Mouse (Mus musculus): ENCODE measurements at regions not wholly inside any gene's neighbourhood (a gene's known extent, or its start where the extent isn't known, plus 50 kb on each side); places are given as distances from the start of the nearest gene placed in this dataset.

DNA sequence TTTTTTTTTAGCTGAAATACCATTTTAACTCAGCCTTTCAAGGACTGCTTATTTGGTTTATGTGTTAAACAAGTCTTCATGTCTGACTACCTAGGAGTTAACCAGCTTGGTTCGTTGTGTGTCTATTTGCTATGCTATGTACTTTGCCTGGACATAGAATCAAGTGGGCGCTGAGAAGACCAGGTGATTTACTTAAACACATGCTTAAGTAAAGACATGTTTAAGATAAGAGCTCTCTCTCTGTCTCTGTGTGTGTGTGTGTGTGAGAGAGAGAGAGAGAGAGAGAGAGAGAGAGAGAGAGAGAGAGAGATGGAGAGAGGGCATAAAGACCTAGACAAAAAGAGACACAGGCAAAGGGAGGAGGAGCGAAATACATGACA lies 302.3 kb downstream of the Pik3r1 start:
- ATAC-seq (ENCODE audit: extremely low read depth, insufficient number of reproducible peaks, low FRiP score, poor library complexity, severe bottlenecking), result no peak

DNA sequence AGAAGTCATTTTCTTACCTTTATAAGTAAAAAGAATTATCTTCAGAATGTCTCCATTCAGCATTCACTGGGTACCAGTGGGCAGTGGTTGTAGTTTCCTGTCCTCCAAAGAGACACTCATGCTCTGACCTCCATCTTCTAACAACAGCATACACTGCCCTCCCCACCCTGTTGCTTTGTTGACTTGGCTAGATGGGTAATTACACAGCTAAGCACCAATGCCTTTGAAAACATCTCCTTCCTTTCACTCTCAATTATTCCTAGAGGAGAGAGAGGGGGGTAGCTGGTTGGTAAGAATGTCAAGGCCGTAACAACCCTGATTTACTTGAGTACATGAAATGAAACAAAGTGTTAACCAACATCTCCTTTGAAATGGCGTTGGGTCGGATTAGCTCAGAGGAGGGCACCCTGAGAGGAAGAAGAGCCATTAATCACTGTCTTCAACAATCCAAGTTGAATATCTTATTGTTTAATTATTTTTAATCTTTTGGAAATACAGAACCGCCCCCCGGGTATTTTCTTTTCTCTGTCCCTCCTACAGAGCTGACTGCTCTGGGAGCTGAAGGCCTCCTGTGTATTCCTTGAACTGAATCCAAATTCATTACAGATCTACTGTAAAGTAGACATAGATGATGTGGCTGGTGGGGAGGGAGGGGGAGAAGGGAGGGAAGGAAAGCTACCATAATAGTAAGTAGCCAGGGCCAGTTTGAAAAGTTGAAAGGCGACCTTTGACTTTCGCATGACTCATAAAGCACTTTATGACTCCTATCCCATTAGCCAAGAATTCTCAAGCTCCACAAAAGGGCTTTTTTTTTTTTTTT lies 302.9 kb downstream of the Pik3r1 start:
- ATAC-seq (ENCODE audit: extremely low read depth, insufficient number of reproducible peaks, low FRiP score, poor library complexity, severe bottlenecking), result no peak

DNA sequence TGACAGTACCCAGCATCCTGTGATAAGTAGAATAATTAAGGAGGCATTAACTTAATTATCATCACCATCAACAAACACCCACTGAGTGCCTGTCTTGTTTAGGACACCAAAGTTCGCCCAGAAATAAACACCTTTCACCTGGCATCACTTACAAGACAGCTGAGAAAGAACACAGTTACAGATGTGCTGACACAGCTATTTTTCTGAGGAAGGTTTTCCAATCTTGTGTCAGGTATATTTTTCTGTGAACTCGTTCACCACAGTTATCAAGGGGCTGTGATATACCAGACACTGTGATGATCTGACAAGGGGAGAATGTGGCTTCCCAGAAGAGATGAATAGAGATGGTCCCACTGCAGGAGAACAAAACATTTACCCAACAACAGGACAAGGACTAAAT lies 311.1 kb downstream of the Pik3r1 start:
- no peak for ATAC-seq (ENCODE audit: extremely low read depth, insufficient number of reproducible peaks, low FRiP score, poor library complexity, severe bottlenecking)

DNA sequence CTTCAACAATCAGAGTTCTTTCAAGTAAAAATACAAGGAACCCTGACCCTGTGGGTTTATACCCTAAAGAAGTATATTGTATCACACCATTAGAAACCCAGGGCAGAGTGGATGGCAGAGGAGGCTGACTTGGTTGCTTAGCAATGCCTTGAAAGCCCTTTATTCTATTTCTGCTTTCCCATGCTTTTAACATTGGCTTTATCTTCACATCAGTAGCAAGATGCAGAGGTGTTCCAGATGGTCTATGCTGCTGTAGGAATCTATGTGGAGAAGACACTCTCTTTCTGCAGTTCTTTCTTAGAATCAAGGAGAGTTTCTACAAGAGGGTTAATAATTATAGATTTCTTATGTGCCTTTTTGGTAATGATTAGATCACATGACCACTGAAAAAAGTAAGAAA lies 313.7 kb downstream of the Pik3r1 start:
- no peak for ATAC-seq (ENCODE audit: extremely low read depth, insufficient number of reproducible peaks, low FRiP score, poor library complexity, severe bottlenecking)

DNA sequence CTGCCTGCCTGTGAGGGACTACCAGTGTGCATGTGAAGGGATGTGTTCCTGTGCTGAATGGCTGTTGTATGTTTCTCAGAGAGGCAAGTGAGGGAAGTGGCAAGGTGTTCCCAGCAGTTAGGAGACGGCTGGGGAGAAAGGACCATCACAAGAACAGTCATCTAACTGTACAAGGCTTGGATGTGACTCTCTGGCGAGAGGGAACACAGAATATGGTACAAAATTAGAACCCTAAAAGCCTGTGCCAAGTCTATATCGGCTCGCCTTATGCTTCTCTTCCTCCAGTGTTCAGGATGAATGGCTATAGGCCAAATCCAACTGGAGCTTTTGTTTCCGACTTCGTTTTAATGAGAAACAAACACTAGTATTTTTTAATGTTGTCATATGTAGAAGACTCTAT lies 317.5 kb downstream of the Pik3r1 start:
- no peak for ATAC-seq (ENCODE audit: extremely low read depth, insufficient number of reproducible peaks, low FRiP score, poor library complexity, severe bottlenecking)

DNA sequence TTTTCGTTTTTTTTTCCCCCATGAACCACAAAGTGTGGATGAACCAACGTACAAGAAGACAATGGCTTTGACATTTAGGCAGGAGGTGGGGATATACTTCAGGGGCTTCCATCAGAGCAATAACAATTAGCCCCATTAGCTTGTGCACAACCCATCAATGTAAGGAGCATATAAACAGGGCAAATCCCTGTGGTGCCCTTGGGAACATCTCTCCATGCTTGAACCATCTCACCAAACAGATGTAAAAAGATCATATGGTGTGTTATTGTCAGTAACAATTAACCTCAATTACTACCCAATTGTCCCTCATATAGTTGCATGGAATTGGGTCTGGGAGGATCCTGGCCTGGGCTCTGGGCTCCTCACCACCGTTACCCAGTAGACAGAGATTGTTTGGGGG lies 328.5 kb downstream of the Pik3r1 start:
- ATAC-seq (ENCODE audit: extremely low read depth, insufficient number of reproducible peaks, low FRiP score, poor library complexity, severe bottlenecking), result no peak

DNA sequence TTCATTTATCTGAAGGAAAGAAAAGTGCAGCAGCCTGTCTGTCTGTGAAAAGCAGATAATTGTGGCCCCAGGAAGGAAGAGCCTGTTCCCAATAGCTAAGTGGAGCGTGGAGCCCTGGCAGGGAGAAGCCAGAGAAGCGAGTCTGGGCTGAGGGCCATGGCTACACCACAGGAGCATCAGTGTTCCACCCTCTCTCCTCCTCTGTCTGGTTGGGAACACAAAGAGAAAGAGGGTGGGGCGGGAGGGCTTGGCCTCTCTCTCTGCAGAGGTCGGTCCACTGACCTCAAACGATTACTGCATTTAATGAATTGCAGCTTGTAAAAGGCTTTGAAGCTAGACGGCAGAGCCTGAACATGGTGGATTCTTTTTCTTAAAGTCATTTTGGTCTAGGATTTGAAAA lies 329.0 kb downstream of the Pik3r1 start:
- no peak for ATAC-seq (ENCODE audit: extremely low read depth, insufficient number of reproducible peaks, low FRiP score, poor library complexity, severe bottlenecking)

DNA sequence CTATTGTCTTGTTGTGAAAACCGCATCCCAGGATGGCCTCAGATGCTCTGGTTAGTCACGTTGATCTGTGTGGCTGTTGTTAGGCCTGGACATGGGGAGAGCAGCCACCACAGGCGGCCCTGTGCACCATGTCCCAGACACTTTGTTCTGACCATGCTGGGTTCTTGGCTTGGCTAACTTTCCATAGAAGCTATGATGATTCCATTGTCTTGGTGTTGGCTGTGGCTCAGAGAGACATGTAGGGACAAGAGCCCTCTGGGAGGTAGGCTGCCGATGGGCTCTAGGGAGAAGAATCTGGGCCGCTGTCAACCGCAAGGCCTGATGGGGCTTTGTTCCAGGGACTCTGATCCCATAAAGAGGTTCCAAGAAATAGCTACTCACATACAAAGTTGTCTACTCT lies 334.9 kb downstream of the Pik3r1 start:
- ATAC-seq (ENCODE audit: extremely low read depth, insufficient number of reproducible peaks, low FRiP score, poor library complexity, severe bottlenecking), result no peak

DNA sequence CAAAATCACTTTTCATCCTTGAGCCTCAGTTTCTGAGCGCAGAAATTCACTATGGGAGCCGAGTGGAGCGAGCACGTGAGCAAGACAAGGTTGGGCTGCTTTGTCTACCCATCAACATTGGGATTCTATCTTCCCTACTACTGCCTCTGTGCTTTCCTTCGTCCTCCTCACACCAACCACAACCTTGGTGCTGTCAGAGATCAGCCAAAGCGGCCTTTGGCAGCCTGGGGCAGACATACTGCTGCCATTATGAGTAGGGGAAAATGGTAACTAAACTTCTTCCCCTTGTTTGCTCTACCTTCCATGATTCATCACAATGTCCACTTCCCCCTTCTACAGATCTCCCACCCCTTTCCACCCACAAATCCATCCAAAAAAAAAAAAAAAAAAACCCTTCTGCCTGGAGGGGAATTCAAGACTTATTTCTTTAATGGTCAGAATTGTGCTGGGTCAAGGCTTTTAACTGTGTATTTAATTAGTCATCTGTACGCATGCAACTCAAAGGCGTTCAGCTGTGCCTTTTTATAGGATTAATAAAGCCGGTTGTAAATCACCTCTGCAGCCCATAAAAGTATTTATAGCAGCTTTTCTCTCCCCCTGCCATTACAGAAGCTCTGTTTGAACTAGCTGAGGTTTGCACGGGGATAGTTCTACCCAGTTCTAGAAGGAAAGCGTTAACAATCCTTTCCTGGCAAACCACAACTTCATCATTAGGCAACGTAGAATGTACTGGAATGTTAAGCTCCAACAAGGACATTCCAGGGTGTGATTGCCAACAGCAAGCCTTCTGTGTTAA lies 340.4 kb downstream of the Pik3r1 start:
- ATAC-seq (ENCODE audit: extremely low read depth, insufficient number of reproducible peaks, low FRiP score, poor library complexity, severe bottlenecking), result no peak

DNA sequence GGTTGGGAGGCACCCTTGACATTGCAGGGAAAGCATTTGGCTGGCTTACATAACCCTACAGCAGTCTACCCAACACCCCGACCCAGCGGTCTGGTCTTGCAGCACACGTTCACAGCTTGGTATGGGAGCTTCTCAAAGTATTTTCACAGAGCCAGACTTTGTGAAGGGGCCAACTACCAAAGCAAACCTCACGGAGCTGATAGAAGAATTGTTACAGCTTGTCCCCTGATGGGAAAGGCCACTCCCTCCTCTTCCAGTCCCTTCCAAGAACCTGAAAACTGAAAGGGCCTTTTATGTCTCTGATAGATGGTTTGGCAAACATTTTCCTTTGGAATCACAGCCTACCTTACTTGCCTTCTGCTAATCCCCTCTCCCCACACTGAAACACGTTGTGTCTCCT lies 341.6 kb downstream of the Pik3r1 start:
- no peak for ATAC-seq (ENCODE audit: extremely low read depth, insufficient number of reproducible peaks, low FRiP score, poor library complexity, severe bottlenecking)

DNA sequence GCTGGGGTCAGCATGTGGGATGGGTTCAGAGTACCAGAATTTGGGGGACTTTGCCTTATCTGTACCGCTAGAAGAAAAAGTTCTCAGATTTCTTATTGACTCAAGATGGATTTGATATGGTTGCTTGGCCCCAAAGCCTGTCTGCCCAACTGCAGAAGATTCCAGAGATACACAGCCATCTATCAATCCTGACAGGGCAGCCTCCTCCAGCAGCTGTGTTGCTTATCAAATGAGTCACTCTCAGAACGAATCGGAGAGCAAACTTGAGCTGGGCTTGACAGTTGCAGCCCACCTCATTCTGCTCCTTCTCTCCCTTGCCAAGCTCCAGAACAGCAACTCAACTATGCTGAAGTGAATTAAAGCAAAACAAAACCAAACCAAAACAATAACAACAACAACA lies 345.9 kb downstream of the Pik3r1 start:
- ATAC-seq (ENCODE audit: extremely low read depth, insufficient number of reproducible peaks, low FRiP score, poor library complexity, severe bottlenecking), result no peak

DNA sequence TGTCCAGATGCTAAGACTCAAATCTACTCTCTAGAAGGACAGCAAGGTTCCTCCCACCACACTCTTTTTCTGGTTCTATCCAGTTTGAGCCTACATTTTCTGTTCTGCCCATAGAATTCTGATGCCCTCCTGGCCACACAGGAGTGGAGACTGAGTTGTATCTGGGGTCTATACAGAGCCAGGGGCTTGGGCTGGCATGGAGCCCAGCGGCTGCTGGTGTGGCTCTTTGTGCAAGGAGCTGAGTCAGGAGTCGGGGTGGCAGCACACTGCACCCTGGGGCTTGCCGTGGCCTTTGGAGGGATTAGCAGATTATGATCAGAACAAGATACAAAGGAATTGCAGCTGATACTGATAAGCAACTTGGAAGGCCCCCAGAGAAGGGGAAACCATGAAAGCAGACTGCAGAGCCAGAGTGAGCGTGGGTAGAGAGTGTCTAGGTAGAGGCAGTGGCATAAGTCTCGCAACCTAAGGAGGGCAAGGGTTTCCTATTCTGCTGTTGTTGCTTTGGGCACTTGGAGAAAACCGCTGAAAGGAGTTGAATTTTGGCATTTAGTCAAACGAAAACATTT lies 348.5 kb downstream of the Pik3r1 start:
- ATAC-seq (ENCODE audit: extremely low read depth, insufficient number of reproducible peaks, low FRiP score, poor library complexity, severe bottlenecking), result no peak

DNA sequence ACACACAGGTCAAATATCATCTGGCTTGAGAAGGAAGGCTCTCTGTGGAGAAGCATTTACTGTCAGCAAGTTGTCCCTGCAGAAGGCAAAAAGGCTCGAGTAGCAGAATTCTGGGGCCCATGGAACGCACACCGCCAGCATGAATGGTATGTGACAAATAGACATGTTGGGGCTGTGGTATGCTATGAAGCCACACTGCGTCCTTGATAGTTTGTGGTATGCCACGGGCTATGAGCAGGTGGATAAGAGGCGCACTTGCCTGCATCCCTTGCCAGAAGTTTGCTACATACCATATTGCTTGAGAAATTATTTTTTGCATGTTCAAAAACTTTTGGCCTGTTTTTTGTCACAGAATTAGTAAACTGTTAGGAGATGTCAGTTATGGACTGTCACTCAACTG lies 349.7 kb downstream of the Pik3r1 start:
- no peak for ATAC-seq (ENCODE audit: extremely low read depth, insufficient number of reproducible peaks, low FRiP score, poor library complexity, severe bottlenecking)

DNA sequence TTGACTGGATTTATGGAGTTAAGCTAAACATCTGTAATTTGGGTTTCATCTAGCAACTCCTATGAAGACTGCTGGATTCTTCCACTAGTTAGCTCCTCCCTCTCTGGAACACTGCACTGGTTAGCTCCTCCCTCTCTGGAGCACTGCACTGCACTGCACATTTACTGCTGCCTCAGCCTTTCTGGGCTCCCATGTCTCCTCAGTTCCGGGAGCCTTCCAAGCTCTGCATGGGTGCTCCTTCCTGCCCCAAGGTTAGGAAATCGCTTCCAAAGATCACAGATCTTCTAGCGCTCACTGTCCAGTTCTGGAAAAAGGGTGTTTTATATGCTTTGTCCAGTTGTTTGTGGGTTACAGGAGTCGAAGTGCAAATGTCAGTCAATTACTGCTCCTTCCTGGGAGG lies 359.1 kb downstream of the Pik3r1 start:
- ATAC-seq (ENCODE audit: extremely low read depth, insufficient number of reproducible peaks, low FRiP score, poor library complexity, severe bottlenecking), result no peak

DNA sequence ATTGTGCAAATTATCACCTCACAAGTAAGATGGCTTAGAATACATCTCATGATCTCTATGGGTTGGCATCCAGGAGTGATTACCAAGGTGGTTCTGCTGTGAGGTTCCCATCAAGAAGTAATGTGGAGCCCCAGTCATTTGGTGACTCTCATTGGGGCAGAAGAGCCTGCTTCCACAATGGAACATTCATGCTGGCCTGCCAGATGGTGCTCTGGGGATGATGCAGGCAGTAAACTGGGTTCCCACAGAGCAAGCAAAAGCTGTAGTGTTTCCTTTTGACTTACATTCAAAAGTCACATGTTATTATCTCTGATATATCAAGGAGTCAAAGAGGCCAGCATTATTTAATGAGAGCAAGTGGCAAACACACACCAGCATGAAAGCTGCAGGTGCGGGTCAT lies 360.4 kb downstream of the Pik3r1 start:
- no peak for ATAC-seq (ENCODE audit: extremely low read depth, insufficient number of reproducible peaks, low FRiP score, poor library complexity, severe bottlenecking)

DNA sequence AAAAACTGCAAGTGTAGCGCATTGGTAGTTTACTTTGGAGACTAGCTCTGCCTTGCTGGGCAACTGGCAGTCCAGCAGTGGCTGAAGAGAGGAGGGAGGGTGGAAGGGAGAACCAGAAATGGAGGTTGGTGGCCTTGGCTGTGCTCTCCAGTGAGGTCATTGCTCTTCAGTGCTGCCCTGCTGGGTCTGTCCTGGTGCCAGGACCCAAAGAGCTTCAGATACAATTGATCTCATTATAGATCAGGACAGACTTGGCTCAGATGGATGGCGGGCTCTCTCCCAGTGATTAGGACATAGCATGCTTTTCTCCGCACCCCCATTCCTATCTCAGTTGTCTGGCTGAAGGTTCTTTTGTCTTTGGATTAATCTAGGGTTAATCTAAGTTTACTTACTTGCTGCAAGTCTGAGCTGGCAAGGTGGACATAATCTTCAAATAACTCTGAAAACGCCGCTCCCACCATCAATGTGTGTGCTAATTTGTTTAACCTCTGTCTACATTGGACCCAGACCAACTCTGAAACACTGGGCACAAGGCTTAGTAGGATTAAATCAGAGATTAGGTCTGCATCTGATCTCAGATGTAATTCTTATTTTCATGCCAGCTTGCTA lies 394.3 kb downstream of the Pik3r1 start:
- no peak for ATAC-seq (ENCODE audit: extremely low read depth, insufficient number of reproducible peaks, low FRiP score, poor library complexity, severe bottlenecking)

DNA sequence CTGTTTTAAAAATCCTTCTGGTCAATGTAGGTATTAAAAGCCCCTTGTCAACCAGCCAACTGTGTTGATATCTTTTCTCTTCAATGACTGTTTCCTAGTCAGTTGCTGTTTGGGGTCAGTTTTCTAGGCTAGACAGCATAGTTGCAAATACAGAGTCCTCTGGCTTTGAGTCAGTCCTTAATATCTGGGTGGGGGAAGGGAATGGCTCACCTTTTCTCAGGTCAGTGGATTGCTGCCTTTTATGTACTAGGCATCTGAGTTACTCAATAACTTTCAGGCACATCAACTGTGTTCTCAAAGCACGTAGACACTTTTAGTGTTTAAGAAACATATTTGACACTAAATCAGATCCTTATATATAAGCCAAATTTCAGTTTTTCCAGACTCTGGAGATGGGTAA lies 396.1 kb downstream of the Pik3r1 start:
- ATAC-seq (ENCODE audit: extremely low read depth, insufficient number of reproducible peaks, low FRiP score, poor library complexity, severe bottlenecking), result no peak

DNA sequence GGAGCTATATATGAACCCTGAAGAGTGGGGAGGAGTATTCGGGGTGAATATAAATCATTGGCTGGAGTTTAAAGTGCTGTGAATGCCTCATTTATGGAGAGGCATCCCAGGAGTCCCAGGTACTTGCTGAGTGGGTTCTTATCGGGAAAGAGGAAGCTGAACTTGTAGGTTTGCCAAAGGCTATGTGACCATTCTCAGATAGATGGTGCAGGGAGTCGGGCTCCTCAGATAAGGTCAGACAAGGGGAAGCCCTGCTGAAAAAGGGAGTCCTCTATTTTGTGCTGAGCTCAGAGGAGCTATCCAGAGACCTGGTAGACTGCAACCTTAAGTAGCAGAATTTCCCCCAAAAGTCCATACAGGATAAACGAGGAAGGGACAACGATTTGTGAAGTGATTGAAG lies 399.8 kb downstream of the Pik3r1 start:
- ATAC-seq (ENCODE audit: extremely low read depth, insufficient number of reproducible peaks, low FRiP score, poor library complexity, severe bottlenecking), result no peak

DNA sequence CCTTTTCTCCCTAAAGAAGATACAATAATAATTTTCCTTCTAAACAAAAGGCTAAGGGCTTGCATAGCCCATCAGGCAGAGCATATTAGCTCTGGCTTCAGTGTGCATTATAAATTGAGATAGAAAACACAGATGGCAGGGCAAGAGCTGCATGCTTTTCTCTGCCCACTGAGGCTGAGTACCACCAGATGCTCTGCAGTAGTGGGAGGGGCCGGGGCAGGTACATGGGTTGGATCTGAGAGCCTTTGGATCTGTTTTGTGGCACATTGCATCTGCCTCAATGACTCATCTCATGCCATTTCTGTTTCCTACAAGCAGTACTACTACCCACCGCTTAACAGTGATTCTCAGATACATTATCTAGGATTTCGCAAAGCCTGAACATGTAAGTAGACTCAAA lies 412.7 kb downstream of the Pik3r1 start:
- ATAC-seq (ENCODE audit: extremely low read depth, insufficient number of reproducible peaks, low FRiP score, poor library complexity, severe bottlenecking), result no peak

DNA sequence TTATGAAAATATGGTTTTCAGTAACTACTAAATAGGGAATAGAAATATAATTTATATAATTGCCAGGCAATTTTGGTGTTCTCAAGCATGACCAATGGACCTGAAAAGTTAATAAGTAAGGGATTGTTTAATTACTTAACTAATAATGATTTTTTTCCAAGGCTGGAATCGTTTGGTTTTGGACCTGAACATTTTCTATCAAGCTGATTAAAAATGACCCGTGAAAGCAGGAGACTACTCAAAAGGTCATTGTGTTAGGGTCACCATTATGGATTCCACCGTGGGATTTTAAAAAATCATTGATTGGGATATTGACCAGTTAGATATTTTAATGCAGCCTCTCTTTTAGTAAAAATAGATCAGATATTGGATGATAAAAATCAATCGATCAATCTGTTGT lies 416.9 kb downstream of the Pik3r1 start:
- ATAC-seq (ENCODE audit: extremely low read depth, insufficient number of reproducible peaks, low FRiP score, poor library complexity, severe bottlenecking), result no peak
